Mouse (Mus musculus) thymus, adult 2 months (tissue): ENCODE data around the gene Dnajc19. TPM values are rescaled to one million over a fixed set of nuclear protein-coding genes. Genes with fewer than 3 reads are reported as not detected.
A peak's percentile ranks its signal among the peaks of the same experiment; 100 is the strongest.

Experiments
- DNase-seq: peaks from one replicate; pipeline ENCODE4 v3.0.0; 2021
- H3K27ac ChIP-seq: fragments of 200-500 bp; 2 replicates; pipeline ENCODE4 v1.5.1; 2012; ENCODE audit warnings: low read length, control low read depth; ENCODE audit not compliant: control insufficient read depth, insufficient read depth
- H3K27me3 ChIP-seq: fragments of 200-500 bp; 2 replicates; pipeline ENCODE4 v1.6.1; 2012; ENCODE audit warnings: mild to moderate bottlenecking, low read length, moderate library complexity, mixed read lengths; ENCODE audit not compliant: control insufficient read depth, insufficient read depth
- H3K36me3 ChIP-seq: fragments of 200-500 bp; 2 replicates; pipeline ENCODE4 v1.6.1; 2012; ENCODE audit warnings: mild to moderate bottlenecking, low read length, moderate library complexity; ENCODE audit not compliant: control insufficient read depth, insufficient read depth
- H3K4me1 ChIP-seq: fragments of 200-500 bp; replicated peaks from 2 replicates; pipeline ENCODE4 v1.6.1; 2012; ENCODE audit warnings: low read length; ENCODE audit not compliant: control insufficient read depth, insufficient read depth
- H3K4me3 ChIP-seq: fragments of 200-500 bp; 2 replicates; pipeline ENCODE4 v1.5.1; 2012; ENCODE audit warnings: mild to moderate bottlenecking, low read length, control low read depth, moderate library complexity; ENCODE audit not compliant: control insufficient read depth, insufficient read depth
- CTCF ChIP-seq: fragments of 200-500 bp; IDR thresholded peaks from 2 replicates; pipeline ENCODE4 v1.5.1; 2012; ENCODE audit warnings: mild to moderate bottlenecking, control low read depth, low read length, moderate library complexity, borderline replicate concordance; ENCODE audit not compliant: control insufficient read depth, poor library complexity, insufficient read depth; ENCODE audit errors: extremely low read depth
- POLR2A ChIP-seq: fragments of 200-500 bp; IDR thresholded peaks from 2 replicates; pipeline ENCODE4 v1.6.1; 2012; ENCODE audit warnings: mild to moderate bottlenecking, low read length, control low read depth, moderate library complexity; ENCODE audit not compliant: control insufficient read depth, poor library complexity, insufficient read depth; ENCODE audit errors: extremely low read depth
- WGBS: fragments of 180-500 bp; shearing (Covaris S2); methylation state at CpG from one replicate; pipeline ENCODE4 v1.1.7; 2018; 5-methylcytosine and 5-hydroxymethylcytosine counted together
- polyA plus RNA-seq: library from polyadenylated mRNA; depleted of rRNA; stranded (reverse); fragments of >200 nt; gene quantifications from 2 replicates; pipeline ENCODE4 v1.2.3, GENCODE M21; 2012; rRNA removed

Dnajc19 gene
- polyA plus RNA-seq, 1 experiment, result 78.0 TPM

DNA sequence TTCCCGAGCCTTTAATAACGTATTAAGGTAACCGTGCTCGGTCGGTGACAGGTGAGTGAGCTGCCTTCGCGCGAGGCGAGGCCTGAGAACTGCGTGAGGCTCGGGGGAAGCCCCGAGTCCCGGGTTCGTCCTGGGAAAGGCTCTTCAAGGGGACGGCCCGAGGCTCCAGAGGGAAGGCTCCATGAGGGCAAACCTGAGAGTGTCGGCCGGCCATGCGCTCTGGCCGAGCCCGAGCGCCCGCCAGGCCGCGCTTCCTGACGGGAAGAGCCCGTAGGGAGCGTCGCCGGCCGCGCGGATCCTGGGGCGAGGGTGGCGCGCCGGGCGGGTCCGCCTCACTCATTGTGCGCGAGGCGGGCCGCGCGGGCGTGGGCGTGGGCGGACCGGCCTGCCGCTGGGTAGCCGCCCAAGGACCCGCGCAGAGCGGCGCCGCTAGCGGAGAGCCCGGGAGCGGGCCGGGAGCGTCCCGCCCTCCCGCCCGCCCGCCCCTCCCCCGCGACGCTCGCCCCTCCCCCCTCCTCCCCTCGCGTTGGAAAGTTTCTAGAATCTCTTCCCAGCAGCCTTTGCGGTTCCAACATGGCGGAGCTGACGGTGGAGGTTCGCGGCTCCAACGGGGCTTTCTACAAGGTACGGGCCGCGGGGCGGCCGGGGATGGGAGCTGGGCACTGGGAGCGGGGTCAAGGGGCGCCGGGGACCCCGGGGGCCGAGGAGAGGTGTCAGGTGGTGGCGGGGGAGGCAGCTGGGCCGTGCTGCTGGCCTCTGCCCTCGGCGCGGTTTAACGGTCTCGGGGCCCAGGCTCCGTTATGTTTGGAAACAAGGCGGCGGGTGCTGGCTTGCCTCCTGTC lies 61.4 kb downstream of the Dnajc19 start, which contains the start of gene Fxr1:
Gene Fxr1 (plus strand): TSS at position 404 of the 842 bp plus-strand sequence.
- Histone ChIP-seq H3K36me3 (no peaks in the 10 kb centered on the region), H3K27me3 (no peaks in the 10 kb centered on the region), H3K4me3 (peak within 1 kb of the TSS; percentile 97), H3K27ac (peak within 1 kb of the TSS; percentile 58; the same call in 1 of the 2 replicates), H3K4me1 (peaks cover 3% of the 10 kb centered on the region)
- TF ChIP-seq POLR2A (peak; percentile 86), CTCF (no peak)
- 1% methylated on average over 89 of the region's 97 CpGs for WGBS
- DNase-seq, result peak; percentile 86

DNA sequence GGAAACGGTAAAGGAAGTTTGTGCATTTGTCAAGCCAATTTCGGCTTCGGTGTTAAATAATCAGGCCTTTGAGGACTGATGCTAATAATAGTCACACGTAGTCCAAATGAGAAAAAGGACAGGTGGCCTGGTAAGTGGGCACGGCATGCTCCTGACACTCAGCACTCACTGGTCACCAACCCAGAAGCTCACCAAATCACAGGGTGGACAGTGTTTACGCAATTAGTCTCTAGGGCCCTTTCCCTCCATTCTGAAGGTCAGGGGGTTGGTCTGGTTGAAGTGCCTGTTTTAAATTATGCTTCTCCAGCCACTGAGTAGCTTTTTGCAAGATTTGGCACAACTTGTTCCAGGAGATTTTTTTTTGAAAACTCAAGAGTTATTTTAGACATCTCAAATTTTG lies 72.9 kb downstream of the Dnajc19 start:
- WGBS, result 94% methylated on average over 6 of the region's 6 CpGs
- Histone ChIP-seq H3K27ac (no peak overlapping the region), H3K27me3 (no peaks in the 10 kb centered on the region), H3K36me3 (no peaks in the 10 kb centered on the region), H3K4me3 (no peak overlapping the region), H3K4me1 (no peaks in the 10 kb centered on the region)
- TF ChIP-seq CTCF (no peak), POLR2A (no peak)
- DNase-seq, result no peak

DNA sequence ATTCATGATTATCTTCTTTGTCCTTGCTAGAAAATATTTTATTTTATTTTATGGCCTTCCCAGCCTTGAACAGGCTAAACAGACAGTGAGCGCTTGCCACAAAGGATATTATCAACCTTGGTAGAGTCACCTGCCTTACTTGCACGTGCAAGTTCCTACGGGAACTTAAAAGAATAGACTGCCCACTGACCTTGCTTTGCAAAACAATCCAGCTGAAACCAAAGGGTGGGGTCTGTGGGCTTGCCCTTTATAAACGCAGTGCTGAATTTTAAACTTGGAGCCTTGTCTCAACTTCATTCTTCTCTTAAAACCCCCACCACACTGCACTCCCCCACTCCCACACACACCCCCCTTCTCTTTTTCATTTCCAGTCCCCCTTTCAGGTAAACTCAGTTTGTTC lies 73.5 kb downstream of the Dnajc19 start:
- 91% methylated on average over 4 of the region's 4 CpGs for WGBS

DNA sequence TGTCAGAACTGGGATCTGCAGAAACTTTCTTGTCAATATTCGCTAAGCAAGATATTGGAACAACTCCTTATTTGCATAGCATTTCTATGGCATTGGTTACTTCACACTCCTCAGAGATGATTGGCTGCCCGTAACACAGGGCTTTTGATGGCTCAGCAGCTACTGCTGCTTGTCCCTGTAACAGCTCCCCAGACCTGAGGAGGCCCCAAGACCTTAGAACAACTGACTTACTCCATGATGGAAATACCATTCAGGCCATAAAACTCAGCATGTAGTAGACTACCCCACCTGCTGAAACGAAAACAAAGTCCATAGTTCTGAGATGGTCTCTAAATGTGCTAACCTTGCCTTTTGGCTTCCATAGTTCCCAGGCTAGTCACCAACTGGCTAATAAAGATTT lies 74.3 kb downstream of the Dnajc19 start:
- 87% methylated on average over 3 of the region's 3 CpGs for WGBS
- Histone ChIP-seq H3K27ac (no peak overlapping the region), H3K4me3 (no peak overlapping the region), H3K36me3 (no peaks in the 10 kb centered on the region), H3K4me1 (no peaks in the 10 kb centered on the region), H3K27me3 (no peaks in the 10 kb centered on the region)
- no peak for DNase-seq
- TF ChIP-seq POLR2A, result no peak
- TF ChIP-seq CTCF, result no peak

More for the DNA sequence above, 73.5 kb downstream of the Dnajc19 start:
- Histone ChIP-seq H3K27ac (no peak overlapping the region), H3K4me3 (no peak overlapping the region), H3K36me3 (no peaks in the 10 kb centered on the region), H3K27me3 (no peaks in the 10 kb centered on the region), H3K4me1 (no peaks in the 10 kb centered on the region)
- no peak for DNase-seq
- no peak for TF ChIP-seq CTCF
- TF ChIP-seq POLR2A, result no peak

DNA sequence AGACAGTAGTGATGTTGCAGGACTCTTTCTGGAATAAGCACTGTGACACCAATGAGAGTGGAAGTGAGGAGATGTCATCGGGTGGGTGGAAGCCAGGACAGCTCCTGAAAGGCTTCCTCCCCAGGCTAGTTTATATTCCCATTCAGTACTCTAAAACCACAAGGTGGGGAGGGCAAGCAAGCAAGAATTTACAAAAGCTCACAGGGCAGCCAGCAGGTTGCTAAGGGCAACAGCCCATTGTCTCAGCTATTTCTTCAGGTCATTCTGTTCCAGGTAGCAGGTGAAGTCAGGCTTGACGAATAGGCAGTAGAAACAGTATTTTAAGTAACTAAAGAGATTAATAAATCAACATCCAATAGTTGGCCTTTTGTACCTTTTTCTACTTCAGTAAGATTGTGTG lies 74.8 kb downstream of the Dnajc19 start:
- H3K27me3 ChIP-seq, result no peaks in the 10 kb centered on the region
- H3K4me3 ChIP-seq, result no peak overlapping the region
- TF ChIP-seq CTCF, result no peak
- WGBS, result 71% methylated on average over 2 of the region's 2 CpGs
- no peak for DNase-seq
- H3K4me1 ChIP-seq, result no peaks in the 10 kb centered on the region
- no peaks in the 10 kb centered on the region for H3K36me3 ChIP-seq
- no peak overlapping the region for H3K27ac ChIP-seq

Other genes starting within 250 kb of the Dnajc19 start
- 0.04 and 0.32 TPM in 2 replicates for gene Ccdc39, start 237.0 kb downstream of the Dnajc19 start, polyA plus RNA-seq
- 13.8 and 14.6 TPM in 2 replicates for gene Fxr1, start 61.4 kb downstream of the Dnajc19 start, polyA plus RNA-seq